Mouse (Mus musculus) heart, embryonic 14.5 days (tissue): ENCODE data around the gene Hnrnpm. TPM values are rescaled to one million over a fixed set of nuclear protein-coding genes. Genes with fewer than 3 reads are reported as not detected.

Source experiments
- ATAC-seq: fragments of 200-750 bp; cut with Nextera tagmentation; 2 replicates; pipeline ENCODE4 v1.8.0; 2017; ENCODE audit warnings: low read depth, moderate TSS enrichment; ENCODE audit not compliant: insufficient number of reproducible peaks, insufficient read depth, low FRiP score
- H3K27ac ChIP-seq, 2 experiments: fragments of 200-500 bp in 1 of 2; fragments of 300-500 bp in 1 of 2; sonication (generic) in 1 of 2; replicated peaks in 1 of 2; 2 replicates each; pipeline ENCODE4 v1.5.1; 2012 to 2014; ENCODE audit warnings: low read depth in 2 of 2, low read length in 2 of 2, control low read depth in 1 of 2, mild to moderate bottlenecking in 1 of 2, mixed read lengths in 1 of 2; ENCODE audit not compliant: control insufficient read depth in 1 of 2, insufficient read depth in 1 of 2
- H3K27me3 ChIP-seq: fragments of 300-500 bp; sonication (generic); 2 replicates; pipeline ENCODE4 v1.6.1; 2014; ENCODE audit warnings: mild to moderate bottlenecking, low read length, control low read depth; ENCODE audit not compliant: control insufficient read depth, insufficient read depth
- H3K36me3 ChIP-seq: fragments of 300-500 bp; sonication (generic); 2 replicates; pipeline ENCODE4 v1.6.1; 2014; ENCODE audit warnings: mild to moderate bottlenecking, control low read depth, low read length, mixed read lengths; ENCODE audit not compliant: control insufficient read depth, insufficient read depth
- H3K4me1 ChIP-seq, 2 experiments: fragments of 200-500 bp in 1 of 2; fragments of 300-500 bp in 1 of 2; sonication (generic) in 1 of 2; 2 replicates each; pipeline ENCODE4 v1.6.1; 2012 to 2014; ENCODE audit warnings: low read length in 2 of 2, control low read depth in 1 of 2, mixed read lengths in 1 of 2; ENCODE audit not compliant: control insufficient read depth in 2 of 2, insufficient read depth in 2 of 2
- H3K4me2 ChIP-seq: fragments of 300-500 bp; sonication (generic); 2 replicates; pipeline ENCODE4 v1.6.1; 2014; ENCODE audit warnings: mild to moderate bottlenecking, low read length
- H3K4me3 ChIP-seq, 2 experiments: fragments of 200-500 bp in 1 of 2; fragments of 300-500 bp in 1 of 2; sonication (generic) in 1 of 2; 2 replicates each; pipeline ENCODE4 v1.5.1; 2012 to 2014; ENCODE audit warnings: low read length in 2 of 2, mild to moderate bottlenecking in 2 of 2, control low read depth in 1 of 2, low read depth in 1 of 2, moderate library complexity in 1 of 2; ENCODE audit not compliant: control insufficient read depth in 1 of 2, insufficient read depth in 1 of 2
- H3K9ac ChIP-seq: fragments of 300-500 bp; sonication (generic); 2 replicates; pipeline ENCODE4 v1.6.1; 2014; ENCODE audit warnings: mild to moderate bottlenecking, low read length
- H3K9me3 ChIP-seq: fragments of 300-500 bp; sonication (generic); 2 replicates; pipeline ENCODE4 v1.6.1; 2016; ENCODE audit warnings: low read length, control low read depth; ENCODE audit not compliant: control insufficient read depth
- WGBS: fragments of 180-500 bp; shearing (Covaris S2); extraction: QIAGEN DNeasy Blood & Tissue Kit; methylation state at CpG from one replicate; pipeline ENCODE4 v1.1.7; 2014; 5-methylcytosine and 5-hydroxymethylcytosine counted together
- polyA plus RNA-seq: library from polyadenylated mRNA; unstranded; fragments of >200 nt; fragmentation: Nextera tagmentation; extraction: Ambion mirVana; gene quantifications from 2 replicates; pipeline ENCODE4 v1.2.1, GENCODE M21; 2014

Hnrnpm gene
- polyA plus RNA-seq, 1 experiment from 2014 or later: 185 TPM

DNA sequence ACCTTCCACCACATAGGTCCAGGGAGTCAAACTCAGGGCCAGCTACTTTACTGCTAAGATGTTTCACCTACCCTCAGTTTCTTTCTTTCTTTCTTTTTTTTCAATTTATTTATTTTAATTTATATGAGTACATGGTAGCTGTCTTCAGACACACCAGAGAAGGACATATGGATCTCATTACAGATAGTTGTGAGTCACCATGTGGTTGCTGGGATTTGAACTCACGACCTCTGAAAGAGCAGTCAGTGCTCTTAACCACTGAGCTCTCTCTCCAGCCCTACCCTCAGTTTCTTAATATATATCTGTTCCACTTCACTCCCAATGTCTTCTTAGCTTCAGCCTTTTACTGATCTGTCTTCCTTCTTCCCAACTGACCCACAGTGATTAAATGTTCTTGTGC, 8.8 kb upstream of the Hnrnpm start:
- peaks cover 65% of the 10 kb centered on the region for H3K36me3 ChIP-seq

DNA sequence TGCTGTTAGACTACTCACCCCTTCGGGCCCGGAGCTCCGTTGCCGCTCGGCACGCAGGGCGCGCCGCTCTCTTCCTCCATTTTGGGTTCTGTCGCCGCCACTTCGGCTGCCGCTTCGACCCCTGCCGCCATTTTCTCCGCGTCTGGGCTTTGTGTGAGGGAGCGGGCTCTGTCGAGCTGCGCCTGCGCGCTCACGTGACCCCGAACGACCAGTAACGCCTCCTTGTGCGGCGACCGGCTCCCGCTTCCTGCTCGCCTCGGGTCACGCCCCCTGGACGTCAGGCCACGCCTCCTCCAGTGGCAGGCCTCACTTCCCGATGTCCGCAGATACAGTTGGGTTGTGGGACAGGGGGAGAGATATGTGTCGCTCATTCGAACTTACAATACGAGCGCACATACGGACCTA, 1.4 kb downstream of the Hnrnpm start:
- H3K9me3 ChIP-seq: no peaks in the 10 kb centered on the region
- H3K27ac ChIP-seq: peak overlapping the region; percentile 95 to 97
- H3K36me3 ChIP-seq: peaks cover 9% of the 10 kb centered on the region
- peaks cover 3 to 41% of the 10 kb centered on the region in 2 experiments; a peak in 3 of 4 replicates for H3K4me1 ChIP-seq
- peak; percentile 99 for ATAC-seq
- H3K4me3 ChIP-seq: peak overlapping the region; percentile 74 to 96
- no peaks in the 10 kb centered on the region for H3K27me3 ChIP-seq
- peak overlapping the region; percentile 96 for H3K9ac ChIP-seq
- H3K4me2 ChIP-seq: peak overlapping the region; percentile 96
- WGBS: under 1% methylated on average over 42 of the region's 42 CpGs

More for the DNA sequence above, 8.8 kb upstream of the Hnrnpm start:
- Histone ChIP-seq H3K27ac (no peak overlapping the region), H3K4me1 (no peaks in the 10 kb centered on the region), H3K9me3 (no peaks in the 10 kb centered on the region), H3K4me3 (no peak overlapping the region), H3K9ac (no peak overlapping the region), H3K4me2 (no peak overlapping the region), H3K27me3 (no peaks in the 10 kb centered on the region)
- ATAC-seq: no peak
- WGBS: 81% methylated on average over 1 of the region's 1 CpGs

DNA sequence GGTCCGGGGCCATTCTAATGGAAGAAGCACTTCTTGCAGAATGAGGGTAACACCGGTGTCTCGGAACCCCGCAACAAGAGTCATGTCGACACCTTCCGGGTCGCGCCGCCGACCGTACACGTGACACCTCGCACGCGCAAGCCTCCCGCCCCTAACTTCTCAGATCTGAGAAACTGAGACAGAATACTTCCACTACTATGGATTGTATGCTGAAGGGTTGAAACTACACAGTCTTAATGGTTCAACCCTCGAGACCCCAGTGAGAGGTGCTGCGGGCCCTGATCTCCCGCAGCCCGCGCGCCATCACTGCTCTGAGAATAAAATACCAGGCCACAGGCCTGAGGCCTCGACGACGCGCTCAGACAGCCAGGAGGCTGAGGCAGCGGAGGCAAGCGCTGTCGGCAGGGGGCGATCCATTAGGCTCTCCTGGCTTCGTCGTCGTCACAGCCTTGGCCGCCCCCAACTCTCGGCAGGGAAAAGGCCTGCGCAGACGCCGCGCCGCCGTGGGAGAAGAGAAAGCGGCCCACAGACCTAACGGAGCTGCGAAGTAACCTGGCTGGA, 1.9 kb downstream of the Hnrnpm start:
- Histone ChIP-seq H3K4me3 (peak overlapping the region; percentile 74 to 96), H3K27ac (peak overlapping the region; percentile 95 to 97), H3K27me3 (no peaks in the 10 kb centered on the region), H3K9ac (peak overlapping the region; percentile 96), H3K9me3 (no peaks in the 10 kb centered on the region), H3K4me2 (peak overlapping the region; percentile 96), H3K4me1 (peaks cover 3 to 41% of the 10 kb centered on the region in 2 experiments; a peak in 3 of 4 replicates), H3K36me3 (peaks cover 7% of the 10 kb centered on the region)
- under 1% methylated on average over 44 of the region's 44 CpGs for WGBS
- ATAC-seq: peak; percentile 72

DNA sequence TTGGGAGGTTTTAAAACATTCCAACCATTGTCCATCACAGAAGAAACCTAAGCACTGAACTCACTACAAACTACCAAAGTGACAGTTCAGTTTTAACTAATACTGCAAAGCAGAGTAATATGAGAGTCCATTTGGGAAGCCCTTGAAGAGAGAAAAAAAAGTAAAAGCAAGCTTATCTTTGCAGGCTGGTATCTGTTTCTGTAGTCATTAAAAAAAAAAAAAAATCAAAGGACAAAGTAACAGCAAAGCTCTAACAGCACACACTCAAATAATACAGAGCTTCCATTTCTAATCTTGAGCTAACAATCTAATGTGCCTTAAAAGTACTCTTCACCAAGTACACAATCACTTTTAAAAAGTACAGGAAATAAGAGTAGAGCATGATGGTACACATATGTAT, 4.9 kb downstream of the Hnrnpm start:
- H3K9ac ChIP-seq: no peak overlapping the region
- H3K4me1 ChIP-seq: peaks cover 3 to 49% of the 10 kb centered on the region in 2 experiments; a peak in 3 of 4 replicates
- H3K4me3 ChIP-seq: no peak overlapping the region
- no peaks in the 10 kb centered on the region for H3K9me3 ChIP-seq
- no peak for ATAC-seq
- peaks cover 20% of the 10 kb centered on the region for H3K36me3 ChIP-seq
- H3K27me3 ChIP-seq: no peaks in the 10 kb centered on the region
- peak overlapping the region; percentile 96; the same call in 1 of the 2 replicates for H3K4me2 ChIP-seq
- no peak overlapping the region for H3K27ac ChIP-seq

DNA sequence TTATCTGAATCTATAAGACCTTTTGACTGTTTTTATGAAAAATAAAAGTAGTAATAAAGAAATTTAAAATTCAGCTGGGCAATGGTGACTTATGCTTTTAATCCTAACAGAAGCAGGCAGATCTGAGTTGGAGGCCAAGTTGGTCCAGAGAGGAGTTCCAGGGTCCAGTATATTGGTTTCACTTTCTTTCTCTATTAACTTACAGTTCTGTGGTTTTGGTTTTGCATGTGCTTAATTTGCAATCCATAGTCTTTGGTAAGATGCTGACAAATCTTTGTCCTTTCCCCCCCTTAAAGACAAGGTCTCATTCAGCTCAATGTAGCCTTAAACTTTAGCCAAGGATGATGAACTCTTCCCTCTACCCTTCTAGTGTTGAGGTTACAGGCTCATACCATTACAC, 7.9 kb downstream of the Hnrnpm start:
- peaks cover 3 to 44% of the 10 kb centered on the region in 2 experiments; a peak in 3 of 4 replicates for H3K4me1 ChIP-seq
- no peaks in the 10 kb centered on the region for H3K9me3 ChIP-seq
- no peak overlapping the region for H3K4me2 ChIP-seq
- H3K27ac ChIP-seq: no peak overlapping the region
- H3K9ac ChIP-seq: no peak overlapping the region
- ATAC-seq: no peak
- H3K27me3 ChIP-seq: no peaks in the 10 kb centered on the region
- H3K4me3 ChIP-seq: no peak overlapping the region
- H3K36me3 ChIP-seq: peaks cover 33% of the 10 kb centered on the region

DNA sequence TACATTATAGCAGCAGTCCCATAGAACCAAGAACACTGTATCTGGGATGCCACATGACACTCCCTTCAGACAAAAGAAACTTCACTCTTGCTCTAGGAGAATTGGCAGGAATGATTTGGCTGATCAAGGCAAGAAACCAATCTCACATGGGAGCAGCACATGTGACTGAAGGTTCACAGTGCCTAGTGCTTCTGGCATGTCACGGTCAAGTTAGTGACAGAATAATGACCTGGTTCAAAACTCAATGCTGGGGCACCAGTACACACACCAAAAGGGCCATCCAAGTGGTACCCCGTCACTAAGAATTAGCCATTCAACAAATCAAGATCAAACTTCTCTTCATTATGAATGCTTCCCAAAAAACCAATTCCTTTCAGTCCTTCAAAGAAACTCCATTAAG, 10.6 kb downstream of the Hnrnpm start:
- Histone ChIP-seq H3K9me3 (no peaks in the 10 kb centered on the region), H3K4me3 (no peak overlapping the region), H3K36me3 (peaks cover 27% of the 10 kb centered on the region), H3K27ac (no peak overlapping the region), H3K4me2 (no peak overlapping the region), H3K9ac (no peak overlapping the region), H3K27me3 (no peaks in the 10 kb centered on the region), H3K4me1 (peaks cover 0 to 18% of the 10 kb centered on the region in 2 experiments; a peak in 1 of 4 replicates)
- WGBS: 77% methylated on average over 2 of the region's 2 CpGs
- ATAC-seq: no peak

DNA sequence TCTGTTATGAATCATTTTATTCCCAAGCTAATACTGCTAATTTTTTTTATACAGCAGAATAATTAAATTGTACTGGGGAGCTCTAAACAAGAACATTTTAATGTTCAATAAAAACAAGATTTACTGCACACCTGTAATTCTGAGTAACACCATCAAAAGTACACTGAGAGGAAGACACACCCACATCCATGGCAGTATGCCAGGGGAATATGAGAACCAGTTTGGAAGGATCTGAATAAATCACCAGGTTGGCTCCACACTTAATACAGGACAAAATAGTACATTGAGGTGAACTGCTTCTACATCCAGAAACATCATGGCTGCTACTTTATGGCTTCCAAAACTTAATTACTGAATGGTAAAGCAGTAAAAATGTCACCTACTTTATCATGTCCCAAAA, 11.2 kb downstream of the Hnrnpm start:
- H3K27me3 ChIP-seq: no peaks in the 10 kb centered on the region
- H3K4me3 ChIP-seq: no peak overlapping the region
- peaks cover 0 to 13% of the 10 kb centered on the region in 2 experiments; a peak in 1 of 4 replicates for H3K4me1 ChIP-seq
- H3K36me3 ChIP-seq: peaks cover 27% of the 10 kb centered on the region
- H3K9ac ChIP-seq: no peak overlapping the region
- H3K9me3 ChIP-seq: no peaks in the 10 kb centered on the region
- H3K4me2 ChIP-seq: no peak overlapping the region
- ATAC-seq: no peak
- H3K27ac ChIP-seq: no peak overlapping the region

DNA sequence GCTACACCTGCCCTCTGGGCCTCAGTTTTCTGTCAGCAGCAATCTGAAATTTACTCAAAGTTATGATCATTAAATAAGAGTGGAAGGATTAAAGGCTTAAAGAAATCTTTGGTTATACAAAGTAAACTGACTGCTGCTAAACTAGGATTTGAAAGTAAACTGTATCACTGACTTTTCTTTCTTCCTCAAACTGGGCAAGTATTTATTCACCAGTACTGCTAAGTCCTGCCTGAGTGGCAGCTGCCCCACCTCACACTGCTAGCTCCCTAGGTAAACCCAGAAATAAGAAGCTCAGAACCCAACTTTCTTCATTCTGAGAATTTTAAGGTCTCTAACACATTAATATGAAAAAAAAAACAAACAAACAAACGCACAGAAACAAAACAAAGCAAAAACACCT, 12.8 kb downstream of the Hnrnpm start:
- no peak for ATAC-seq
- Histone ChIP-seq H3K9ac (no peak overlapping the region), H3K36me3 (peaks cover 32% of the 10 kb centered on the region), H3K4me2 (no peak overlapping the region), H3K27ac (no peak overlapping the region), H3K27me3 (no peaks in the 10 kb centered on the region), H3K9me3 (no peaks in the 10 kb centered on the region), H3K4me3 (no peak overlapping the region), H3K4me1 (peaks cover 0 to 11% of the 10 kb centered on the region in 2 experiments; a peak in 1 of 4 replicates)
- WGBS: 86% methylated on average over 1 of the region's 1 CpGs
